Mouse (Mus musculus) liver, adult 2 months (tissue): ENCODE data around the gene Rps27. TPM values are rescaled to one million over a fixed set of nuclear protein-coding genes. Genes with fewer than 3 reads are reported as not detected.
"Not testable (repeated sequence)": the region's sequence is repeated elsewhere in the genome, so short reads cannot be mapped to it uniquely, and the experiment has no call there.

Experiments used
- DNase-seq: peaks from one replicate; pipeline ENCODE4 v3.0.0-alpha.2; 2011; ENCODE audit warnings: low read depth, low spot score; ENCODE audit errors: extremely low read depth
- H3K27ac ChIP-seq: fragments of 200-500 bp; replicated peaks from 2 replicates; pipeline ENCODE4 v1.5.1; 2012; ENCODE audit warnings: low read depth, mild to moderate bottlenecking, control low read depth, inconsistent platforms, low read length; ENCODE audit not compliant: insufficient read depth
- H3K27me3 ChIP-seq: fragments of 200-500 bp; 2 replicates; pipeline ENCODE4 v1.6.1; 2012; ENCODE audit warnings: mild to moderate bottlenecking, moderate library complexity, low read length, inconsistent platforms; ENCODE audit not compliant: control insufficient read depth, insufficient read depth
- H3K36me3 ChIP-seq: fragments of 200-500 bp; 2 replicates; pipeline ENCODE4 v1.6.1; 2012; ENCODE audit warnings: low read length, inconsistent platforms; ENCODE audit not compliant: control insufficient read depth, insufficient read depth
- H3K4me1 ChIP-seq: fragments of 200-500 bp; 2 replicates; pipeline ENCODE4 v1.6.1; 2011; ENCODE audit warnings: low read length; ENCODE audit not compliant: control insufficient read depth, insufficient read depth
- H3K4me3 ChIP-seq: fragments of 200-500 bp; 2 replicates; pipeline ENCODE4 v1.5.1; 2011; ENCODE audit warnings: low read depth, mild to moderate bottlenecking, control low read depth, low read length, moderate library complexity; ENCODE audit not compliant: insufficient read depth
- H3K79me2 ChIP-seq: fragments of 200-500 bp; 2 replicates; pipeline ENCODE4 v1.6.1; 2012; ENCODE audit warnings: inconsistent platforms, mild to moderate bottlenecking, low read length, moderate library complexity; ENCODE audit not compliant: control insufficient read depth, insufficient read depth
- H3K9ac ChIP-seq: fragments of 200-500 bp; 2 replicates; pipeline ENCODE4 v1.6.1; 2012; ENCODE audit warnings: low read depth, mild to moderate bottlenecking, control low read depth, inconsistent platforms, low read length
- CTCF ChIP-seq: fragments of 200-500 bp; IDR thresholded peaks from 2 replicates; pipeline ENCODE4 v1.5.1; 2011; ENCODE audit warnings: low read depth, low read length, control low read depth
- POLR2A ChIP-seq: fragments of 200-500 bp; IDR thresholded peaks from 2 replicates; pipeline ENCODE4 v1.6.1; 2011; ENCODE audit warnings: low read length, control low read depth; ENCODE audit not compliant: insufficient read depth; ENCODE audit errors: extremely low read depth
- WGBS: fragments of 180-500 bp; shearing (Covaris S2); methylation state at CpG from one replicate; pipeline ENCODE4 v1.1.7; 2018; 5-methylcytosine and 5-hydroxymethylcytosine counted together
- polyA plus RNA-seq: library from polyadenylated mRNA; depleted of rRNA; stranded (reverse); fragments of >200 nt; gene quantifications from 2 replicates; pipeline ENCODE4 v1.2.3, GENCODE M21; 2012
- total RNA-seq: library from RNA; depleted of rRNA; stranded (reverse); fragments of >200 nt; gene quantifications from 2 replicates; pipeline ENCODE4 v1.2.3, GENCODE M21; 2014

Gene Rps27
- total and polyA plus RNA-seq, 2 experiments, result 226 to 904 TPM

GRCm38 (mm10) chr3:90254419-90255193 is 41.2 kb upstream of the Rps27 start:
- Histone ChIP-seq H3K4me3 (peak overlapping the region; percentile 92), H3K36me3 (peaks cover 13% of the 10 kb centered on the region), H3K27ac (peak overlapping the region; percentile 93), H3K27me3 (no peaks in the 10 kb centered on the region), H3K79me2 (peaks cover 33% of the 10 kb centered on the region; the same call in 1 of the 2 replicates), H3K4me1 (peaks cover 23% of the 10 kb centered on the region), H3K9ac (peak overlapping the region; percentile 91)
- no peak for TF ChIP-seq POLR2A
- TF ChIP-seq CTCF, result no peak
- under 1% methylated on average over 41 of the region's 41 CpGs for WGBS
- DNase-seq, result peak; percentile 50

- peak within 1 kb of the TSS; percentile 91 for H3K9ac ChIP-seq
- H3K4me1 ChIP-seq, result peaks cover 18% of the 10 kb centered on the region
- TF ChIP-seq POLR2A (peak; percentile 9; the same call in 1 of the 2 replicates), CTCF (no peak)
- DNase-seq, result peak; percentile 95
- H3K79me2 ChIP-seq, result peaks cover 30% of the 10 kb centered on the region; the same call in 1 of the 2 replicates
- peaks cover 9% of the 10 kb centered on the region; the same call in 1 of the 2 replicates for H3K36me3 ChIP-seq
- H3K27me3 ChIP-seq, result no peaks in the 10 kb centered on the region
- peak within 1 kb of the TSS; percentile 92 for H3K4me3 ChIP-seq
- WGBS, result under 1% methylated on average over 40 of the region's 40 CpGs
- H3K27ac ChIP-seq, result peak within 1 kb of the TSS; percentile 93
Measured at GRCm38 (mm10) chr3:90253653-90254418, 40.4 kb upstream of the Rps27 start, which contains the start of gene Crtc2. TSS of gene Crtc2 (plus strand) at chr3:90254163.

- H3K9ac ChIP-seq, H3K27me3 ChIP-seq, DNase-seq, H3K36me3 ChIP-seq, H3K4me3 ChIP-seq: not testable (repeated sequence)
- WGBS, result 71% methylated on average over 1 of the region's 1 CpGs
- H3K4me1 ChIP-seq, result peaks cover 15% of the 10 kb centered on the region
- peak overlapping the region; percentile 32; the same call in 1 of the 2 replicates for H3K27ac ChIP-seq
- H3K79me2 ChIP-seq, result peaks cover 34% of the 10 kb centered on the region; the same call in 1 of the 2 replicates
Measured at GRCm38 (mm10) chr3:90253174-90253573, 39.7 kb upstream of the Rps27 start.

DNA sequence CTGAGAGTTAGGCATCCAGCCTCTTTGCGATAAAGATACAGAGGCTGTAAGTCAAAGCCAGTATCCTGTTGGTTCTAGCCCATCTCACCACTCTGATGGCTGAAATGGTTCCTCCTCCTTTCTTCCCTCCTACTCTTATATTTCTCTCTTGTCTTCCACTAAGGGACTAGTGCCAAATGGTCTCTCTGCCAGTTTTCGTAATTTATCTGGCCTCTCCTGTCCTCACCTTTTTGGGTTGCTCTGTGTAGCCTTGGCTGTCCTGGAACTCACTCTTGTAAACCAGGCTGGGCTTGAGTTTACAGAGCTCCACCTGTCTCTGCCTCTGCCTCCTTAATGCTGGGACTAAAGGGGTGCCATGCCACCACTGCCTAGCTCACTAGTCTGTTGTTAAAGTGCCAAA is 39.2 kb upstream of the Rps27 start:
- H3K4me1 ChIP-seq, result peaks cover 13% of the 10 kb centered on the region
- DNase-seq, result peak; percentile 76
- WGBS, result 53% methylated on average over 2 of the region's 2 CpGs
- H3K9ac ChIP-seq, H3K27ac ChIP-seq, H3K27me3 ChIP-seq, H3K36me3 ChIP-seq, H3K4me3 ChIP-seq: not testable (repeated sequence)
- peaks cover 34% of the 10 kb centered on the region; the same call in 1 of the 2 replicates for H3K79me2 ChIP-seq

- peaks cover 27% of the 10 kb centered on the region; the same call in 1 of the 2 replicates for H3K79me2 ChIP-seq
- not testable (repeated sequence) for H3K36me3 ChIP-seq, H3K4me3 ChIP-seq, H3K4me1 ChIP-seq, H3K27me3 ChIP-seq, H3K27ac ChIP-seq, DNase-seq, H3K9ac ChIP-seq
- 90% methylated on average over 10 of the region's 12 CpGs for WGBS
Measured at GRCm38 (mm10) chr3:90251731-90252226, 38.3 kb upstream of the Rps27 start.
